Mouse (Mus musculus): ENCODE measurements around the gene Slc12a8.

Slc12a8 gene

GRCm38 (mm10) chr16:33681661-33682060, 164.5 kb downstream of the Slc12a8 start:
- in situ Hi-C loops (cut with MboI; ENCODE audit: low pct_unique_long_range_greater_than_20kb in 1 of 2, low sequenced_read_pairs in 2 of 2, unreplicated experiment in 1 of 2): no loop called here

- in situ Hi-C loops (cut with MboI; ENCODE audit: low pct_unique_long_range_greater_than_20kb in 1 of 2, low sequenced_read_pairs in 2 of 2, unreplicated experiment in 1 of 2): no loop called here
Observed at GRCm38 (mm10) chr16:33682651-33683050, 165.5 kb downstream of the Slc12a8 start.

GRCm38 (mm10) chr16:33683206-33684161, 166.4 kb downstream of the Slc12a8 start:
- in situ Hi-C loops (cut with MboI; ENCODE audit: low pct_unique_long_range_greater_than_20kb in 1 of 2, low sequenced_read_pairs in 2 of 2, unreplicated experiment in 1 of 2): no loop called here

GRCm38 (mm10) chr16:33684162-33684702, 167.1 kb downstream of the Slc12a8 start, which contains the start of gene Heg1:
Heg1 (plus strand) TSS chr16:33684370.
- in situ Hi-C loops (cut with MboI; ENCODE audit: low pct_unique_long_range_greater_than_20kb in 1 of 2, low sequenced_read_pairs in 2 of 2, unreplicated experiment in 1 of 2): no loop called here

GRCm38 (mm10) chr16:33684703-33685701, 167.9 kb downstream of the Slc12a8 start:
- in situ Hi-C loops (cut with MboI; ENCODE audit: low pct_unique_long_range_greater_than_20kb in 1 of 2, low sequenced_read_pairs in 2 of 2, unreplicated experiment in 1 of 2): no loop called here

GRCm38 (mm10) chr16:33686056-33686455, 168.9 kb downstream of the Slc12a8 start:
- in situ Hi-C loops (cut with MboI; ENCODE audit: low pct_unique_long_range_greater_than_20kb in 1 of 2, low sequenced_read_pairs in 2 of 2, unreplicated experiment in 1 of 2): no loop called here

GRCm38 (mm10) chr16:33687724-33688123, 170.6 kb downstream of the Slc12a8 start:
- in situ Hi-C loops (cut with MboI; ENCODE audit: low pct_unique_long_range_greater_than_20kb in 1 of 2, low sequenced_read_pairs in 2 of 2, unreplicated experiment in 1 of 2): no loop called here

- in situ Hi-C loops (cut with MboI; ENCODE audit: low pct_unique_long_range_greater_than_20kb in 1 of 2, low sequenced_read_pairs in 2 of 2, unreplicated experiment in 1 of 2): no loop called here
Observed at GRCm38 (mm10) chr16:33690975-33691747, 174.0 kb downstream of the Slc12a8 start.

- in situ Hi-C loops (cut with MboI; ENCODE audit: low pct_unique_long_range_greater_than_20kb in 1 of 2, low sequenced_read_pairs in 2 of 2, unreplicated experiment in 1 of 2): no loop called here
Observed at GRCm38 (mm10) chr16:33693553-33693952, 176.4 kb downstream of the Slc12a8 start.

- in situ Hi-C loops (cut with MboI; ENCODE audit: low pct_unique_long_range_greater_than_20kb in 1 of 2, low sequenced_read_pairs in 2 of 2, unreplicated experiment in 1 of 2): no loop called here
Observed at GRCm38 (mm10) chr16:33696811-33697575, 179.9 kb downstream of the Slc12a8 start.

GRCm38 (mm10) chr16:33697576-33698276, 180.6 kb downstream of the Slc12a8 start:
- in situ Hi-C loops (cut with MboI; ENCODE audit: low pct_unique_long_range_greater_than_20kb in 1 of 2, low sequenced_read_pairs in 2 of 2, unreplicated experiment in 1 of 2): no loop called here

- in situ Hi-C loops (cut with MboI; ENCODE audit: low pct_unique_long_range_greater_than_20kb in 1 of 2, low sequenced_read_pairs in 2 of 2, unreplicated experiment in 1 of 2): no loop called here
Observed at GRCm38 (mm10) chr16:33698277-33698790, 181.2 kb downstream of the Slc12a8 start.

GRCm38 (mm10) chr16:33700584-33700983, 183.5 kb downstream of the Slc12a8 start:
- in situ Hi-C loops (cut with MboI; ENCODE audit: low pct_unique_long_range_greater_than_20kb in 1 of 2, low sequenced_read_pairs in 2 of 2, unreplicated experiment in 1 of 2): no loop called here

GRCm38 (mm10) chr16:33701872-33702271, 184.7 kb downstream of the Slc12a8 start:
- in situ Hi-C loops (cut with MboI; ENCODE audit: low pct_unique_long_range_greater_than_20kb in 1 of 2, low sequenced_read_pairs in 2 of 2, unreplicated experiment in 1 of 2): no loop called here

- in situ Hi-C loops (cut with MboI; ENCODE audit: low pct_unique_long_range_greater_than_20kb in 1 of 2, low sequenced_read_pairs in 2 of 2, unreplicated experiment in 1 of 2): no loop called here
Observed at GRCm38 (mm10) chr16:33704289-33704688, 187.2 kb downstream of the Slc12a8 start.

- in situ Hi-C loops (cut with MboI; ENCODE audit: low pct_unique_long_range_greater_than_20kb in 1 of 2, low sequenced_read_pairs in 2 of 2, unreplicated experiment in 1 of 2): no loop called here
Observed at GRCm38 (mm10) chr16:33705258-33705657, 188.1 kb downstream of the Slc12a8 start.
